Mouse (Mus musculus) CD4-positive, CD25-positive, alpha-beta regulatory T cell, adult 2 months (primary cell): ENCODE results near the gene Lrba.

Source experiments
- DNase-seq: peaks from one replicate; pipeline ENCODE4 v3.0.0-alpha.2; 2012; ENCODE audit warnings: low read depth, low spot score

Lrba gene

DNA sequence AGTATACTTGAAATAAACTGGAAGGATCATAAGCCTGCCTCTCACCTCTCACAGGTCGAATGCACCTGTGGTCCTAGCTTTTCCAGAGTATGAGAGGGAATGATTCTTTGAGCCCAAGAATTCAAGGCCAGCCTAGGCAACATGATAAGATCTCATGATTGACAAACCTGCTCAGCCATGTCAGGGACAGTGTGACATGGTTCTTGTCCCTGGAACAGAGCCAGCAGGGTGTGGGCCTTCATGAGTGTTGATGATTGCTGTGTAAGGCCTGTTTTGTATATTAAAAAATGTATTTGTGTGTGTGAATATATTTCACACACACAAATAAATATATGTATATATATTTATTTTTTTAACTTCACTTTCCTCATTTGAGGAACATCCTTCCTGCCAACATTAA is 29.3 kb downstream of the Lrba start:
- DNase-seq = no peak

GRCm38 (mm10) chr3:86268074-86268702 is 43.7 kb downstream of the Lrba start:
- peak; percentile 60 for DNase-seq

GRCm38 (mm10) chr3:86275651-86276050 is 51.2 kb downstream of the Lrba start:
- no peak for DNase-seq

GRCm38 (mm10) chr3:86291326-86291725 is 66.8 kb downstream of the Lrba start:
- no peak for DNase-seq

- DNase-seq = no peak
These were observed 70.4 kb downstream of the Lrba start for GRCm38 (mm10) chr3:86294866-86295265.

- no peak for DNase-seq
These were observed 71.7 kb downstream of the Lrba start for GRCm38 (mm10) chr3:86296214-86296613.

DNA sequence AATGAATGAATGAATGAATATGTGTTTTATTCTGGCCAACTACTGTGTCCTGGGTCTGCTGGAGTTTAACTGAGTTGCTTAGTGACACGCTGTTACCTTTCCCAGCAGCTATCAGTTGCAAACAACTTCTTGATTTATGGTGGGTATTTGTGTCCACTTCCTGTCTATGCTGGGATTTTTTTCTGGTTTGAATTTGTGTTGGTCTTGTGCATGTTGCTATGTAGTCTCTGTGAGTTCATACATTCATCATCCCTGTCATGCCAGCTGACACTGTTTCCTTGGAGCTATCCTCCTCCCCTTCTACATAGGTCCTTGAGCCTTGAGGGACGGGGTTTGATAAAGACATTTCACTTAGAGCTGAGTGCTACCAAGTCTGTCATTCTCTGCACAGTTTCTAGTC is 84.4 kb downstream of the Lrba start:
- no peak for DNase-seq

DNA sequence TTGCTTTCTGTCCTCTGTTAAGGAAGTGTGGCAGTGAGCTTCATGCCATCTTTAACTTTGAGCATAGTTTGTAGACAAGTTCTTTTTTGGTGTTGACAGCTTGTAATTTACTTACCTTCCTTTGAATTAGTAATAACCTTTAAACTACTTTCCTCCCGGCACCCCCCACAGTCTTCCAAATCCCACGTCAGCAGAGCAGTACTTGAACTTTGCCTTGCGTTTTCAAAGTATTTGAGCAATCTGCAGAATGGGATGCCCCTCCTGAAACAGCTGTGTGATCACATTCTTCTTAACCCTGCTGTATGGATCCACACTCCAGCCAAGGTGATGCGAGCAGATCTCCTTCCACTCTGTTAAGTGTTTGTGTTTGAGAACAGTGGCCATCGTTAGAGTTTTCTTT is 85.7 kb downstream of the Lrba start:
- no peak for DNase-seq

DNA sequence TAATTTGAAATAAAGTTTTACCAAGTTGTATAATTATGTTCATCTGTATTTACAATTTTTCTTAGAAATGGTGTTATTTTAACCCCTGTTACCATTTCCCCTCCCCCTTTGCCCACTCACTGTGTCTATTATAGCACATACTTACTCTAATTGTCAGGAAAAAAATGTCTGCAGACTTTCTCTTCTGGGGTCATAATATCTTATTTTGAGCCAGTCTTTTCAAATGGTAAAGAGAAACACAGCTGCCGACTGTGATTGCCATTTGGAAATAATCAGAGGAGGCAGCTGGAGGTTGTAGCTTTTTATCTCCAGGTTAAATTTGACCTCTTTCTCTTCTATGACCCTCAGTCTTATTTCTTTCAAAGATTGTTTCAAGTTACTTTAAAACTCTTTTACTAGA is 86.9 kb downstream of the Lrba start:
- no peak for DNase-seq

- DNase-seq = no peak
These were observed 93.2 kb downstream of the Lrba start for GRCm38 (mm10) chr3:86317636-86318035.

- peak; percentile 35 for DNase-seq
These were observed 104.1 kb downstream of the Lrba start for GRCm38 (mm10) chr3:86328531-86328930.

DNA sequence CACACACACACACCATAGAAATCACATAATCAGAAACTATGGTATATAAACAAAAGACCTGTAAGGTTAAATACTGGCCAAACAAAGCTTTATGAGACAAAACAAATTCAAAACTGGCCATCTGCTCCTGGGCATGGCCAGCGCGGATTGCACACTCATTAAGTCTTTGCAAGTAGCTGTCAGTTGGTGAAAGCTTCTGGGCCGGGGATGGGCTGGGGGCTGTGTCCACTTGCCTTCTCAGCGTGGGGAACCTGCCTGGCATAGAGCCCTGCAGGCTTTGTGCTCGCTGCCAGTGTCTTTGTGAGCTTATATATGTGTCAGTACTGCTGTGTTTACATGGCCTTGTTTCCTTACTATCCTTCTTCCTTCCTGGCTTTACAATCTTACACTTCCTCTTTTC is 118.8 kb downstream of the Lrba start:
- DNase-seq = no peak

- DNase-seq = no peak
These were observed 138.0 kb downstream of the Lrba start for GRCm38 (mm10) chr3:86362486-86362885.

DNA sequence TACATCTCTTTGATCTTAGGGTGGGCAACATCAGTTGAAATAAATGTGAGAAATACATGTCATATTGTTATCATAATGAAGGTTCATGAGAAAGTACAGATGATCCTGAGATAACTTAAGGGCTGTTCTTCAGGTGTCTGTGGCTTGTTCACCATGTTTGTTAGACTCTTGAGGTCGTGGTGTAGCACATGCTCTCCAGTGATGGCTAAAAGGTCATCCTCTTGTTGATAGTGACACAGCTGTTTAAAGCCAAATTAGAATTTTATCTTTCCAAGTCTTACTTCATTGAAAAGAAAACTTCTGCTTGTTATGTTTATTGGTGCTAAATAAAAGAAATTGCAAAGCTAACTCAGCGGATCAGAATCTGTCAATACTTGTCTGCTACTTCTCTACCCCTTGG is 147.0 kb downstream of the Lrba start:
- DNase-seq = no peak

- DNase-seq = no peak
These were observed 150.8 kb downstream of the Lrba start for GRCm38 (mm10) chr3:86375276-86375675.

GRCm38 (mm10) chr3:86382557-86382956 is 158.1 kb downstream of the Lrba start:
- no peak for DNase-seq

- DNase-seq = no peak
These were observed 160.6 kb downstream of the Lrba start for GRCm38 (mm10) chr3:86385047-86385446.

- no peak for DNase-seq
These were observed 161.8 kb downstream of the Lrba start for GRCm38 (mm10) chr3:86386246-86386645.

- no peak for DNase-seq
These were observed 199.3 kb downstream of the Lrba start for GRCm38 (mm10) chr3:86423828-86424227.

GRCm38 (mm10) chr3:86426733-86427132 is 202.3 kb downstream of the Lrba start:
- DNase-seq = no peak

GRCm38 (mm10) chr3:86443497-86443896 is 219.0 kb downstream of the Lrba start:
- no peak for DNase-seq

- no peak for DNase-seq
These were observed 226.7 kb downstream of the Lrba start for GRCm38 (mm10) chr3:86451211-86451610.

- no peak for DNase-seq
These were observed 237.1 kb downstream of the Lrba start for GRCm38 (mm10) chr3:86461582-86461981.

DNA sequence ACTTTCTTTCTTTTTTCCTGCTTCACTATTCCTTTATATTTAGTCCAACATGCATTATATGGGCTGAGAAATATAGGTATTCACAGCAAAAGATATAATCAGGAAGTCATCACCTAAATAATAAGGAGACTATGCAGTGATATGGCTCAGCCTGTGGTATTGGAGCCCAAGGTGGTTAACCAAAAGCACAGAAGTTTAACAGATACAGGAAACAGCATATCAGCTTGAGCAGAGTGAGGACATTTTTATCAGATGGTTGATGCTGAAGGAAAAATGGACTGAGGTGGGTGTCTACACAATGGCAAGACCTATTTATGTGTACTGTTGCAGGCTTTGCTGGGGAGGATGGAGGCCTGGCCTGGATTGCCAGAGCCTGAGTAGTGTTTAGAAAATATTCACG is 265.5 kb downstream of the Lrba start:
- no peak for DNase-seq
